Mouse (Mus musculus): Measurements from ENCODE around the gene Hoxc12.

DNA sequence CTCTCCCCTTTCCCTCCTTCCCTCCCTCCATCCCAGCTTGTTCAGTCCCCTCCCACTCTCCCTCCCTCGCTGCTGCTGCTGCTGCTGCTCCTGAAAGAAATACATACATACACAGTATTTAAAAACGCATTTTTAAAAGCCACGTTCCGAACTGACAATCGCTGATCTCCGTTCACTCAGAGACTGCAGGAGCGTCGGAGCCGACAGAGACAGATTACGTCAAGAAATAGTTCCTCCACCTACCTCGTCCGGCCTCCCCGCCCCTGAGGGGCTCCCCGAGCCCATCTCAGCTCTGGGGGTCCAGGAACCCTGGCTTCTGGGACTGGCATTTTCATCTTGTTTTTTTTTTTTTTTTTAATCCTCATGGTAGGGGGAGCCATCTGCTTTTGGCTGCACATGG is 44.4 kb downstream of the Hoxc12 start:
- TF ChIP-seq USF1 (IDR thresholded peaks at IDR 0.05; ENCODE audit: low read depth, low read length) (no peak), POLR2AphosphoS2 (IDR thresholded peaks at IDR 0.05; ENCODE audit: low read depth, low read length) (no peak), CTCF (conservative IDR thresholded peaks at IDR 0.05 in 1 of 2, IDR thresholded peaks at IDR 0.05 in 1 of 2; ENCODE audit: low read depth in 2 of 2, low read length in 2 of 2) (no peak), HCFC1 (IDR thresholded peaks at IDR 0.05; ENCODE audit: low read depth, low read length) (no peak), KAT2A (IDR thresholded peaks at IDR 0.05; ENCODE audit: insufficient replicate concordance, low read length) (no peak)
